Mouse (Mus musculus): ENCODE results near the gene Mt1.

GRCm38 (mm10) chr8:94189275-94190031 is 10.6 kb downstream of the Mt1 start:
- TF ChIP-seq CTCF (IDR thresholded peaks at IDR 0.05; ENCODE audit: low read depth), result no peak
- no peak for TF ChIP-seq EP300 (IDR thresholded peaks at IDR 0.05; ENCODE audit: low read depth)
